Mouse (Mus musculus) E14TG2a.4 (cell line): ENCODE data around the gene Slc46a3.

ENCODE experiments used
- H3K27me3 ChIP-seq: 2 replicates; pipeline ENCODE4 v1.6.1; 2014; ENCODE audit warnings: low read length, control low read depth; ENCODE audit not compliant: insufficient read depth
- H3K36me3 ChIP-seq: 2 replicates; pipeline ENCODE4 v1.6.1; 2014; ENCODE audit warnings: low read length, control low read depth; ENCODE audit not compliant: insufficient read depth
- H3K4me1 ChIP-seq: replicated peaks from 2 replicates; pipeline ENCODE4 v1.6.1; 2014; ENCODE audit warnings: low read depth, low read length, control low read depth
- H3K4me3 ChIP-seq: replicated peaks from 2 replicates; pipeline ENCODE4 v1.5.1; 2014; ENCODE audit warnings: mild to moderate bottlenecking, low read length
- H3K9me3 ChIP-seq: 2 replicates; pipeline ENCODE4 v1.6.1; 2014; ENCODE audit warnings: low read length, control low read depth
- CTCF ChIP-seq: conservative IDR thresholded peaks from 2 replicates; pipeline ENCODE4 v1.5.1; 2014; ENCODE audit warnings: low read length
- NANOG ChIP-seq: IDR thresholded peaks from 2 replicates; pipeline ENCODE4 v1.6.1; 2014; ENCODE audit warnings: borderline replicate concordance, low read length, mixed read lengths
- POU5F1 ChIP-seq: IDR thresholded peaks from 2 replicates; pipeline ENCODE4 v1.6.1; 2014; ENCODE audit warnings: low read length, borderline replicate concordance

Slc46a3 gene

GRCm38 (mm10) chr5:147915038-147915566, 20.5 kb upstream of the Slc46a3 start:
- Histone ChIP-seq H3K4me1 (peaks cover 40% of the 10 kb centered on the region), H3K4me3 (no peak overlapping the region), H3K9me3 (no peaks in the 10 kb centered on the region), H3K36me3 (no peaks in the 10 kb centered on the region), H3K27me3 (no peaks in the 10 kb centered on the region; the same call in 1 of the 2 replicates)
- TF ChIP-seq CTCF, result no peak
- no peak for TF ChIP-seq NANOG
- TF ChIP-seq POU5F1, result no peak

- Histone ChIP-seq H3K4me3 (peak overlapping the region; percentile 67), H3K4me1 (peaks cover 40% of the 10 kb centered on the region), H3K9me3 (no peaks in the 10 kb centered on the region), H3K36me3 (no peaks in the 10 kb centered on the region), H3K27me3 (no peaks in the 10 kb centered on the region; the same call in 1 of the 2 replicates)
- TF ChIP-seq CTCF (no peak), NANOG (no peak), POU5F1 (no peak)
Observed at GRCm38 (mm10) chr5:147913241-147913842, 18.7 kb upstream of the Slc46a3 start.

GRCm38 (mm10) chr5:147911744-147912143, 17.1 kb upstream of the Slc46a3 start:
- no peak overlapping the region for H3K4me3 ChIP-seq
- no peaks in the 10 kb centered on the region for H3K36me3 ChIP-seq
- H3K4me1 ChIP-seq, result peaks cover 35% of the 10 kb centered on the region
- no peak for TF ChIP-seq POU5F1
- no peak for TF ChIP-seq CTCF
- no peak for TF ChIP-seq NANOG
- no peaks in the 10 kb centered on the region; the same call in 1 of the 2 replicates for H3K27me3 ChIP-seq
- peaks cover 9% of the 10 kb centered on the region for H3K9me3 ChIP-seq

- TF ChIP-seq CTCF, result peak; percentile 87
- no peak for TF ChIP-seq POU5F1
- TF ChIP-seq NANOG, result no peak
- Histone ChIP-seq H3K27me3 (no peaks in the 10 kb centered on the region; the same call in 1 of the 2 replicates), H3K36me3 (no peaks in the 10 kb centered on the region), H3K4me3 (no peak overlapping the region), H3K9me3 (peaks cover 17% of the 10 kb centered on the region), H3K4me1 (peaks cover 35% of the 10 kb centered on the region)
Observed at GRCm38 (mm10) chr5:147910807-147911509, 16.3 kb upstream of the Slc46a3 start.

GRCm38 (mm10) chr5:147907851-147908250, 13.2 kb upstream of the Slc46a3 start:
- H3K36me3 ChIP-seq, result no peaks in the 10 kb centered on the region
- H3K4me1 ChIP-seq, result peaks cover 14% of the 10 kb centered on the region
- peaks cover 23% of the 10 kb centered on the region for H3K9me3 ChIP-seq
- no peak overlapping the region for H3K4me3 ChIP-seq
- H3K27me3 ChIP-seq, result no peaks in the 10 kb centered on the region
- TF ChIP-seq CTCF, result no peak
- no peak for TF ChIP-seq NANOG
- TF ChIP-seq POU5F1, result no peak

GRCm38 (mm10) chr5:147907144-147907543, 12.5 kb upstream of the Slc46a3 start:
- H3K36me3 ChIP-seq, result no peaks in the 10 kb centered on the region

GRCm38 (mm10) chr5:147903166-147903565, 8.6 kb upstream of the Slc46a3 start:
- Histone ChIP-seq H3K36me3 (no peaks in the 10 kb centered on the region), H3K9me3 (peaks cover 23% of the 10 kb centered on the region), H3K4me3 (no peak overlapping the region), H3K27me3 (no peaks in the 10 kb centered on the region), H3K4me1 (peaks cover 37% of the 10 kb centered on the region)
- no peak for TF ChIP-seq POU5F1
- TF ChIP-seq CTCF, result no peak
- no peak for TF ChIP-seq NANOG

More at GRCm38 (mm10) chr5:147907144-147907543, 12.5 kb upstream of the Slc46a3 start:
- TF ChIP-seq NANOG (no peak), CTCF (peak; percentile 71)
- Histone ChIP-seq H3K4me1 (peaks cover 17% of the 10 kb centered on the region), H3K4me3 (no peak overlapping the region), H3K9me3 (peaks cover 23% of the 10 kb centered on the region), H3K27me3 (no peaks in the 10 kb centered on the region)

GRCm38 (mm10) chr5:147902008-147902757, 7.6 kb upstream of the Slc46a3 start:
- TF ChIP-seq POU5F1, result no peak
- no peak for TF ChIP-seq CTCF
- no peak for TF ChIP-seq NANOG
- H3K27me3 ChIP-seq, result no peaks in the 10 kb centered on the region

More at GRCm38 (mm10) chr5:147902008-147902757, 7.6 kb upstream of the Slc46a3 start:
- Histone ChIP-seq H3K4me3 (no peak overlapping the region), H3K4me1 (peaks cover 47% of the 10 kb centered on the region), H3K9me3 (peaks cover 18% of the 10 kb centered on the region), H3K36me3 (no peaks in the 10 kb centered on the region)
